Mouse (Mus musculus): ENCODE results near the gene Dcp1a. TPM values are rescaled to one million over a fixed set of nuclear protein-coding genes. Genes with fewer than 3 reads are reported as not detected.

Gene Dcp1a
- polyA plus RNA-seq, 1 experiment from 2014 or later, result 16.2 TPM

GRCm38 (mm10) chr14:30562343-30562742 lies 83.0 kb downstream of the Dcp1a start:
- Histone ChIP-seq H3K27me3 (replicated peaks) (no peaks in the 10 kb centered on the region), H3K9ac (replicated peaks) (no peak overlapping the region), H3K4me3 (replicated peaks) (no peak overlapping the region), H3K36me3 (peaks cover 72% of the 10 kb centered on the region), H3K4me1 (peaks cover 8% of the 10 kb centered on the region; the same call in 1 of the 2 replicates), H3K4me2 (no peak overlapping the region), H3K27ac (replicated peaks) (no peak overlapping the region), H3K9me3 (replicated peaks) (no peaks in the 10 kb centered on the region)
- no peak for ATAC-seq (ENCODE audit: low FRiP score)

- Histone ChIP-seq H3K27me3 (replicated peaks) (no peaks in the 10 kb centered on the region), H3K36me3 (peaks cover 81% of the 10 kb centered on the region), H3K4me2 (no peak overlapping the region), H3K9ac (replicated peaks) (no peak overlapping the region), H3K4me3 (replicated peaks) (no peak overlapping the region), H3K27ac (replicated peaks) (no peak overlapping the region), H3K9me3 (replicated peaks) (no peaks in the 10 kb centered on the region), H3K4me1 (peaks cover 8% of the 10 kb centered on the region; the same call in 1 of the 2 replicates)
- WGBS, result 93% methylated on average over 2 of the region's 2 CpGs
- ATAC-seq (ENCODE audit: low FRiP score), result no peak
Observed at GRCm38 (mm10) chr14:30564451-30564850, 85.1 kb downstream of the Dcp1a start.

GRCm38 (mm10) chr14:30566317-30566716 lies 87.0 kb downstream of the Dcp1a start:
- no peak overlapping the region for H3K4me3 ChIP-seq (replicated peaks)
- H3K4me2 ChIP-seq, result no peak overlapping the region
- H3K27me3 ChIP-seq (replicated peaks), result no peaks in the 10 kb centered on the region
- WGBS, result 94% methylated on average over 6 of the region's 6 CpGs
- no peak overlapping the region for H3K27ac ChIP-seq (replicated peaks)
- ATAC-seq (ENCODE audit: low FRiP score), result no peak
- H3K9ac ChIP-seq (replicated peaks), result no peak overlapping the region
- no peaks in the 10 kb centered on the region for H3K9me3 ChIP-seq (replicated peaks)
- H3K36me3 ChIP-seq, result peaks cover 78% of the 10 kb centered on the region
- H3K4me1 ChIP-seq, result peaks cover 3% of the 10 kb centered on the region; the same call in 1 of the 2 replicates

- ATAC-seq (ENCODE audit: low FRiP score), result no peak
- Histone ChIP-seq H3K4me3 (replicated peaks) (no peak overlapping the region), H3K27ac (replicated peaks) (no peak overlapping the region), H3K9me3 (replicated peaks) (no peaks in the 10 kb centered on the region), H3K9ac (replicated peaks) (no peak overlapping the region), H3K4me1 (no peaks in the 10 kb centered on the region), H3K36me3 (peaks cover 89% of the 10 kb centered on the region), H3K27me3 (replicated peaks) (no peaks in the 10 kb centered on the region), H3K4me2 (no peak overlapping the region)
- 90% methylated on average over 9 of the region's 9 CpGs for WGBS
Observed at GRCm38 (mm10) chr14:30568016-30568415, 88.7 kb downstream of the Dcp1a start.

GRCm38 (mm10) chr14:30570303-30570702 lies 91.0 kb downstream of the Dcp1a start:
- Histone ChIP-seq H3K4me1 (no peaks in the 10 kb centered on the region), H3K9me3 (replicated peaks) (no peaks in the 10 kb centered on the region), H3K27me3 (replicated peaks) (no peaks in the 10 kb centered on the region), H3K27ac (replicated peaks) (no peak overlapping the region), H3K4me2 (no peak overlapping the region), H3K9ac (replicated peaks) (no peak overlapping the region), H3K4me3 (replicated peaks) (no peak overlapping the region), H3K36me3 (peaks cover 88% of the 10 kb centered on the region)
- no peak for ATAC-seq (ENCODE audit: low FRiP score)
- WGBS, result 90% methylated on average over 9 of the region's 9 CpGs

- Histone ChIP-seq H3K27me3 (replicated peaks) (no peaks in the 10 kb centered on the region), H3K9me3 (replicated peaks) (no peaks in the 10 kb centered on the region), H3K4me3 (replicated peaks) (no peak overlapping the region), H3K9ac (replicated peaks) (no peak overlapping the region), H3K36me3 (peaks cover 77% of the 10 kb centered on the region), H3K4me2 (no peak overlapping the region), H3K4me1 (no peaks in the 10 kb centered on the region), H3K27ac (replicated peaks) (no peak overlapping the region)
- 90% methylated on average over 10 of the region's 10 CpGs for WGBS
- ATAC-seq (ENCODE audit: low FRiP score), result no peak
Observed at GRCm38 (mm10) chr14:30572253-30572652, 92.9 kb downstream of the Dcp1a start.

- WGBS, result 65% methylated on average over 8 of the region's 8 CpGs
- Histone ChIP-seq H3K9me3 (replicated peaks) (no peaks in the 10 kb centered on the region), H3K36me3 (peaks cover 67% of the 10 kb centered on the region), H3K27me3 (replicated peaks) (no peaks in the 10 kb centered on the region), H3K9ac (replicated peaks) (no peak overlapping the region), H3K4me3 (replicated peaks) (no peak overlapping the region), H3K4me2 (no peak overlapping the region), H3K4me1 (no peaks in the 10 kb centered on the region), H3K27ac (replicated peaks) (no peak overlapping the region)
- ATAC-seq (ENCODE audit: low FRiP score), result no peak
Observed at GRCm38 (mm10) chr14:30573235-30573634, 93.9 kb downstream of the Dcp1a start.

GRCm38 (mm10) chr14:30573983-30574584 lies 94.7 kb downstream of the Dcp1a start:
- Histone ChIP-seq H3K36me3 (peaks cover 59% of the 10 kb centered on the region), H3K27ac (replicated peaks) (no peak overlapping the region), H3K4me1 (no peaks in the 10 kb centered on the region), H3K9me3 (replicated peaks) (no peaks in the 10 kb centered on the region), H3K4me2 (no peak overlapping the region), H3K4me3 (replicated peaks) (no peak overlapping the region), H3K27me3 (replicated peaks) (no peaks in the 10 kb centered on the region), H3K9ac (replicated peaks) (no peak overlapping the region)
- 66% methylated on average over 6 of the region's 6 CpGs for WGBS
- ATAC-seq (ENCODE audit: low FRiP score), result 0 out of 2 replicates have a peak, but pooled peaks have one; percentile 51

- peaks cover 45% of the 10 kb centered on the region for H3K36me3 ChIP-seq
Observed at GRCm38 (mm10) chr14:30575791-30576190, 96.5 kb downstream of the Dcp1a start.

GRCm38 (mm10) chr14:30576260-30576659 lies 96.9 kb downstream of the Dcp1a start:
- no peak overlapping the region for H3K4me2 ChIP-seq
- no peak overlapping the region for H3K4me3 ChIP-seq (replicated peaks)
- WGBS, result 78% methylated on average over 5 of the region's 5 CpGs
- H3K9me3 ChIP-seq (replicated peaks), result no peaks in the 10 kb centered on the region
- no peak for ATAC-seq (ENCODE audit: low FRiP score)
- H3K27me3 ChIP-seq (replicated peaks), result no peaks in the 10 kb centered on the region
- no peak overlapping the region for H3K27ac ChIP-seq (replicated peaks)
- peaks cover 40% of the 10 kb centered on the region for H3K36me3 ChIP-seq
- H3K9ac ChIP-seq (replicated peaks), result no peak overlapping the region
- H3K4me1 ChIP-seq, result no peaks in the 10 kb centered on the region

More at GRCm38 (mm10) chr14:30575791-30576190, 96.5 kb downstream of the Dcp1a start:
- no peak overlapping the region for H3K4me2 ChIP-seq
- H3K9me3 ChIP-seq (replicated peaks), result no peaks in the 10 kb centered on the region
- H3K9ac ChIP-seq (replicated peaks), result no peak overlapping the region
- no peak for ATAC-seq (ENCODE audit: low FRiP score)
- H3K4me3 ChIP-seq (replicated peaks), result no peak overlapping the region
- no peaks in the 10 kb centered on the region for H3K27me3 ChIP-seq (replicated peaks)
- no peak overlapping the region for H3K27ac ChIP-seq (replicated peaks)
- WGBS, result 83% methylated on average over 7 of the region's 7 CpGs
- H3K4me1 ChIP-seq, result no peaks in the 10 kb centered on the region
